Mouse (Mus musculus): ENCODE data around the gene Pde4b. TPM values are rescaled to one million over a fixed set of nuclear protein-coding genes. Genes with fewer than 3 reads are reported as not detected.

Gene Pde4b
- polyA plus RNA-seq, 1 experiment from 2014 or later = 11.9 TPM

- no peak for ATAC-seq (replicated peaks; ENCODE audit: low FRiP score, low read depth)
These were observed 229.4 kb downstream of the Pde4b start for GRCm38 (mm10) chr4:102316699-102317285.

GRCm38 (mm10) chr4:102318596-102318995, 231.3 kb downstream of the Pde4b start:
- Histone ChIP-seq H3K4me3 (replicated peaks; ENCODE audit: low read depth, low read length) (no peak overlapping the region), H3K27ac (no peak overlapping the region), H3K36me3 (ENCODE audit: insufficient read depth, low read length) (no peaks in the 10 kb centered on the region), H3K9me3 (replicated peaks; ENCODE audit: low read length) (no peaks in the 10 kb centered on the region), H3K9ac (ENCODE audit: low read depth, low read length) (no peak overlapping the region), H3K27me3 (ENCODE audit: insufficient read depth, low read length) (no peaks in the 10 kb centered on the region), H3K4me2 (ENCODE audit: low read length) (no peak overlapping the region), H3K4me1 (replicated peaks; ENCODE audit: insufficient read depth, low read length) (no peaks in the 10 kb centered on the region)
- DNase-seq (ENCODE audit: low spot score) (no peak), ATAC-seq (replicated peaks; ENCODE audit: low FRiP score, low read depth) (no peak)
- TF ChIP-seq CTCF (IDR thresholded peaks at IDR 0.05; ENCODE audit: low read depth) = no peak
- WGBS = 78% methylated on average over 6 of the region's 6 CpGs

More at GRCm38 (mm10) chr4:102316699-102317285, 229.4 kb downstream of the Pde4b start:
- Histone ChIP-seq H3K4me2 (ENCODE audit: low read length) (no peak overlapping the region), H3K27me3 (ENCODE audit: insufficient read depth, low read length) (no peaks in the 10 kb centered on the region), H3K36me3 (ENCODE audit: insufficient read depth, low read length) (no peaks in the 10 kb centered on the region), H3K27ac (no peak overlapping the region), H3K4me1 (replicated peaks; ENCODE audit: insufficient read depth, low read length) (no peaks in the 10 kb centered on the region), H3K4me3 (replicated peaks; ENCODE audit: low read depth, low read length) (no peak overlapping the region), H3K9me3 (replicated peaks; ENCODE audit: low read length) (no peaks in the 10 kb centered on the region), H3K9ac (ENCODE audit: low read depth, low read length) (no peak overlapping the region)
- DNase-seq (ENCODE audit: low spot score) = no peak
- WGBS = 60% methylated on average over 5 of the region's 5 CpGs
- TF ChIP-seq CTCF (IDR thresholded peaks at IDR 0.05; ENCODE audit: low read depth) = no peak

DNA sequence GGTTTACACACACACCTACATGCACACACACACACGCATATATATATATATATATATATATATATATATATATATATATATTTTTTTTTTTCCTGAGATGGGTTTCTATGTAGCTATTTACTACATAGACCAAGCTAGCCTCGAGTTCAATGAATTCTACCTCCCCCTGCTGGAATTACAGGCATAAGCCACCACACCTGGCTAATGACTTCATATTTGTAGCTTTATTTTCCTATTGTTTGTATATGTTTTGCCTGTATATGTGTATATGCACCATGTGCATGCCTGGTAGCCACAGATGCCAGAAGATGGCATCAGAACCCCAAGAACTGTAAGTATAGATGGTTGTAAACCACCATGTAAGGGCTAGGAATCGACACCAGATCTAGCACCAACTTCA, 234.0 kb downstream of the Pde4b start:
- H3K9ac ChIP-seq (ENCODE audit: low read depth, low read length) = no peak overlapping the region
- no peak overlapping the region for H3K4me3 ChIP-seq (replicated peaks; ENCODE audit: low read depth, low read length)
- 69% methylated on average over 3 of the region's 3 CpGs for WGBS
- H3K4me2 ChIP-seq (ENCODE audit: low read length) = no peak overlapping the region
- no peaks in the 10 kb centered on the region for H3K36me3 ChIP-seq (ENCODE audit: insufficient read depth, low read length)
- no peaks in the 10 kb centered on the region for H3K4me1 ChIP-seq (replicated peaks; ENCODE audit: insufficient read depth, low read length)
- H3K27ac ChIP-seq = no peak overlapping the region
- H3K27me3 ChIP-seq (ENCODE audit: insufficient read depth, low read length) = no peaks in the 10 kb centered on the region
- peak; percentile 5 for DNase-seq (ENCODE audit: low spot score)
- no peaks in the 10 kb centered on the region for H3K9me3 ChIP-seq (replicated peaks; ENCODE audit: low read length)
- TF ChIP-seq CTCF (IDR thresholded peaks at IDR 0.05; ENCODE audit: low read depth) = peak; percentile 42; the same call in 1 of the 2 replicates
- no peak for ATAC-seq (replicated peaks; ENCODE audit: low FRiP score, low read depth)

DNA sequence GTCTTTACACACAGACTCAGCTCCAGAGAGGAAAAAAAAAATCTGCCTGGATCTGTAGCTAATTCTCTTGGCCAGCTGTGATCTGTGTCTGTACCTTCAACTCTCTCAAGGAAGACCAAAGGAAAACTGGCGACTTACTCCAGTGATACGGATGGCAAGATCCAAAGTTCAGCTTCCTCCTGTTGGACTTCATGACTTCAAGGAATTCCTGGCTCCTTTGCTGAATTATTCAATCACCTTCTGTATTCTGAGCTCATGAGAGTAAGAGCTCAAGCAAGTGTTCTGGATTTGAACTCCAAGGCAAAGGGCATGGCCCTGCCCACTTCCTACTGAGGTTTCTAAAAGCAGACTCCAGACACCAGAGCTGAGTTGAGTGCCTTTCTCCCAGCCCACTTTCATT, 245.0 kb downstream of the Pde4b start:
- H3K9me3 ChIP-seq (replicated peaks; ENCODE audit: low read length) = no peaks in the 10 kb centered on the region
- H3K4me2 ChIP-seq (ENCODE audit: low read length) = no peak overlapping the region
- DNase-seq (ENCODE audit: low spot score) (peak; percentile 9), ATAC-seq (replicated peaks; ENCODE audit: low FRiP score, low read depth) (no peak)
- no peaks in the 10 kb centered on the region for H3K27me3 ChIP-seq (ENCODE audit: insufficient read depth, low read length)
- TF ChIP-seq CTCF (IDR thresholded peaks at IDR 0.05; ENCODE audit: low read depth) = no peak
- H3K36me3 ChIP-seq (ENCODE audit: insufficient read depth, low read length) = no peaks in the 10 kb centered on the region
- WGBS = 62% methylated on average over 2 of the region's 2 CpGs
- H3K4me3 ChIP-seq (replicated peaks; ENCODE audit: low read depth, low read length) = no peak overlapping the region
- H3K9ac ChIP-seq (ENCODE audit: low read depth, low read length) = no peak overlapping the region
- H3K4me1 ChIP-seq (replicated peaks; ENCODE audit: insufficient read depth, low read length) = no peaks in the 10 kb centered on the region
- no peak overlapping the region for H3K27ac ChIP-seq

GRCm38 (mm10) chr4:102332885-102333284, 245.5 kb downstream of the Pde4b start:
- H3K4me1 ChIP-seq (replicated peaks; ENCODE audit: insufficient read depth, low read length) = no peaks in the 10 kb centered on the region
- ATAC-seq (replicated peaks; ENCODE audit: low FRiP score, low read depth) = no peak
- H3K4me3 ChIP-seq (replicated peaks; ENCODE audit: low read depth, low read length) = no peak overlapping the region
- DNase-seq (ENCODE audit: low spot score) = no peak
- TF ChIP-seq CTCF (IDR thresholded peaks at IDR 0.05; ENCODE audit: low read depth) = no peak
- H3K36me3 ChIP-seq (ENCODE audit: insufficient read depth, low read length) = no peaks in the 10 kb centered on the region
- no peak overlapping the region for H3K4me2 ChIP-seq (ENCODE audit: low read length)
- H3K9me3 ChIP-seq (replicated peaks; ENCODE audit: low read length) = no peaks in the 10 kb centered on the region
- no peaks in the 10 kb centered on the region for H3K27me3 ChIP-seq (ENCODE audit: insufficient read depth, low read length)
- 65% methylated on average over 4 of the region's 4 CpGs for WGBS
- no peak overlapping the region for H3K27ac ChIP-seq
- no peak overlapping the region for H3K9ac ChIP-seq (ENCODE audit: low read depth, low read length)

DNA sequence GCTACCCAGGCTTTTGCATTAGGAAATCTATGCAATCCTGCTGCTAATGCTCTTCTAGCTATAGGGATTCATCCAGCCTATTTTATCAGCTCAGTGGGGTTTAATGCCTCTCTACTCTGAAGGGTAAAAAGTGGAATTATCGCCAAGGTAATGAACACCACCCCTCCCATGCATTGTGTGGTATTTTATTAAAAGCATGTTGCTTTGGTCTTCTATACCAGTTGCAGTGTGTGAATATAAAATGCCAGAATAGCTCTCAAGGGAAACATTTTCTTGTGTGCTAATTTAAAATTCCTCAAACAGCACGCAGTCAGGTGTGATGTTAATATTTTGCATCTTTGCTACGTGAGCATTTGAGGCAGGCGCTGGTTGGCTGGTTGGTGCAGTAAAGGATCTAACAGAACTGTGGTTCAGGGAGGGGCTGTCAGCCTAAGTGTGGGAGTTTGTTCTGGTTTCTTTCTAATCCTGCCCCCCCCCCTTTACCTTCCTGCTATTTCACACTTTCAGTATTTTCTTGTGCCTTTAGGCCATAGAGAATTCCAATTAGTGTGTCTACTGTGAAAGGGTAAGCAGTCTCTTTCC, 259.7 kb downstream of the Pde4b start:
- 68% methylated on average over 4 of the region's 4 CpGs for WGBS
- no peak overlapping the region for H3K9ac ChIP-seq (ENCODE audit: low read depth, low read length)
- no peaks in the 10 kb centered on the region for H3K27me3 ChIP-seq (ENCODE audit: insufficient read depth, low read length)
- no peak overlapping the region for H3K27ac ChIP-seq
- no peak for TF ChIP-seq CTCF (IDR thresholded peaks at IDR 0.05; ENCODE audit: low read depth)
- DNase-seq (ENCODE audit: low spot score) = no peak
- H3K36me3 ChIP-seq (ENCODE audit: insufficient read depth, low read length) = no peaks in the 10 kb centered on the region
- ATAC-seq (replicated peaks; ENCODE audit: low FRiP score, low read depth) = no peak
- H3K4me1 ChIP-seq (replicated peaks; ENCODE audit: insufficient read depth, low read length) = no peaks in the 10 kb centered on the region
- H3K4me2 ChIP-seq (ENCODE audit: low read length) = no peak overlapping the region
- no peak overlapping the region for H3K4me3 ChIP-seq (replicated peaks; ENCODE audit: low read depth, low read length)
- H3K9me3 ChIP-seq (replicated peaks; ENCODE audit: low read length) = no peaks in the 10 kb centered on the region

Measured in kidney, postnatal 0 days (tissue).